Mouse (Mus musculus) heart, embryonic 12.5 days (tissue): ENCODE data around the gene Cdh26. TPM values are rescaled to one million over a fixed set of nuclear protein-coding genes. Genes with fewer than 3 reads are reported as not detected.

Experiments used
- ATAC-seq: fragments of 200-750 bp; cut with Nextera tagmentation; 2 replicates; pipeline ENCODE4 v1.8.0; 2017; ENCODE audit warnings: moderate TSS enrichment, moderate library complexity; ENCODE audit not compliant: insufficient number of reproducible peaks, low FRiP score
- H3K27ac ChIP-seq: fragments of 300-500 bp; sonication (generic); 2 replicates; pipeline ENCODE4 v1.5.1; 2016; ENCODE audit warnings: mild to moderate bottlenecking, moderate library complexity; ENCODE audit not compliant: poor library complexity, severe bottlenecking
- H3K27me3 ChIP-seq: fragments of 300-500 bp; sonication (generic); replicated peaks from 2 replicates; pipeline ENCODE4 v1.6.1; 2016; ENCODE audit warnings: mild to moderate bottlenecking, moderate library complexity
- H3K36me3 ChIP-seq: fragments of 300-500 bp; sonication (generic); 2 replicates; pipeline ENCODE4 v1.6.1; 2016; ENCODE audit warnings: mild to moderate bottlenecking, moderate library complexity
- H3K4me1 ChIP-seq: fragments of 300-500 bp; sonication (generic); replicated peaks from 2 replicates; pipeline ENCODE4 v1.6.1; 2016; ENCODE audit warnings: mild to moderate bottlenecking
- H3K4me2 ChIP-seq: fragments of 300-500 bp; sonication (generic); 2 replicates; pipeline ENCODE4 v1.6.1; 2016; ENCODE audit warnings: mild to moderate bottlenecking, moderate library complexity
- H3K4me3 ChIP-seq: fragments of 300-500 bp; sonication (generic); 2 replicates; pipeline ENCODE4 v1.5.1; 2016; ENCODE audit warnings: mild to moderate bottlenecking
- H3K9ac ChIP-seq: fragments of 300-500 bp; sonication (generic); 2 replicates; pipeline ENCODE4 v1.6.1; 2016; ENCODE audit warnings: mild to moderate bottlenecking, moderate library complexity
- H3K9me3 ChIP-seq: fragments of 300-500 bp; sonication (generic); replicated peaks from 2 replicates; pipeline ENCODE4 v1.6.1; 2016; ENCODE audit warnings: mild to moderate bottlenecking, moderate library complexity
- WGBS: fragments of 180-500 bp; shearing (Covaris S2); methylation state at CpG from one replicate; pipeline ENCODE4 v1.1.7; 2016; 5-methylcytosine and 5-hydroxymethylcytosine counted together
- polyA plus RNA-seq: library from polyadenylated mRNA; unstranded; fragments of >200 nt; fragmentation: Nextera tagmentation; extraction: Ambion mirVana; gene quantifications from 2 replicates; pipeline ENCODE4 v1.2.1, GENCODE M21; 2016

Cdh26 gene
- polyA plus RNA-seq, 1 experiment from 2014 or later = 0.18 TPM

DNA sequence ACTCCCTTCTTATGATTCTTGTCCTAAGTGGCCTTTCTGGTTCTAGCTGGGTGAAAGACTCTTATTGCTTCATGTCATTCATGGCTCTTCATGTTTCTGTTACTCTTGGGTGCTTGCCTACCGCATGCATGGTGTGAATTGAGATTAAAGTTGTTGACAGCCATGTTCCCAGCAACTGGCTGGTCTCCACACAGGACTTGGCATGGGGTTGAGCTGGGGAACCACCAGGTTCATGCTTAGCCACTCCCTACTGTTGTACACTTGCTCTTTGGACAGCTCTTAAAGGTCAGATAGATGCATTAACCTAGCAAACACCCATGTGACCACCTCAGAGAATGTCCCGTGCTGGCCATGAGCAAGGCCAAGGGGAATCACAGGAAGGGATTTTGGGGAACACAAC is 50.6 kb downstream of the Cdh26 start:
- no peaks in the 10 kb centered on the region for H3K4me1 ChIP-seq
- no peaks in the 10 kb centered on the region for H3K36me3 ChIP-seq
- no peak overlapping the region for H3K9ac ChIP-seq
- H3K9me3 ChIP-seq = no peaks in the 10 kb centered on the region
- no peak overlapping the region for H3K27ac ChIP-seq
- no peak overlapping the region for H3K4me2 ChIP-seq
- H3K27me3 ChIP-seq = no peaks in the 10 kb centered on the region
- no peak for ATAC-seq
- WGBS = 64% methylated on average over 2 of the region's 2 CpGs
- H3K4me3 ChIP-seq = no peak overlapping the region

GRCm38 (mm10) chr2:178483462-178483861 is 53.1 kb downstream of the Cdh26 start:
- H3K27me3 ChIP-seq = no peaks in the 10 kb centered on the region
- no peak overlapping the region for H3K9ac ChIP-seq
- 0 out of 2 replicates have a peak, but pooled peaks cover 4% of the 10 kb centered on the region for H3K9me3 ChIP-seq
- WGBS = 60% methylated on average over 10 of the region's 10 CpGs
- no peak overlapping the region for H3K27ac ChIP-seq
- no peak overlapping the region for H3K4me2 ChIP-seq
- H3K4me1 ChIP-seq = no peaks in the 10 kb centered on the region
- no peaks in the 10 kb centered on the region for H3K36me3 ChIP-seq
- no peak overlapping the region for H3K4me3 ChIP-seq
- ATAC-seq = no peak

DNA sequence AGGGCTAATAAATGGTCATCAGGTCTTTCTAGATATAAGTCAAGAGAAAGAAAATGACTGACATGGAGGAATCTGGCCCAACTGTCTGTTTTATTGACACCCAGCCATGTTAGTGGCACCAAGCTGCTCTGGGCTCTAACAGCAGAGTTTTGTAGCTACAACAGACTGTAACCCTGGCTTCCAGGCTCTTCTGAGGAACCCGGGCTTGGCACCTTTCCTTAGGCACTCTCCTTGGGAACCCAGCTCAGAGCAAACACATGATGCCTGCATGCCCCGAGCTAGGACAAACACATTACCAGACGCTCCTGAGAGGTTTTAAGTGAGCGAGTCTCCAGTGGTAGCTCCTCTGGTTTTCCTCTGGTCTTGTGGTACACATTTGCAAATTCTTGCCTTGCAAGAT is 57.9 kb downstream of the Cdh26 start:
- WGBS = 71% methylated on average over 4 of the region's 4 CpGs
- H3K27me3 ChIP-seq = no peaks in the 10 kb centered on the region

GRCm38 (mm10) chr2:178490245-178490920 is 60.1 kb downstream of the Cdh26 start:
- Histone ChIP-seq H3K9me3 (0 out of 2 replicates have a peak, but pooled peaks cover 4% of the 10 kb centered on the region), H3K4me3 (no peak overlapping the region), H3K36me3 (no peaks in the 10 kb centered on the region), H3K4me1 (peaks cover 35% of the 10 kb centered on the region), H3K4me2 (no peak overlapping the region), H3K27ac (no peak overlapping the region), H3K9ac (no peak overlapping the region), H3K27me3 (no peaks in the 10 kb centered on the region)
- ATAC-seq = no peak
- 50% methylated on average over 9 of the region's 9 CpGs for WGBS

More for the DNA sequence above, 57.9 kb downstream of the Cdh26 start:
- H3K9ac ChIP-seq = no peak overlapping the region
- no peak overlapping the region for H3K4me3 ChIP-seq
- H3K27ac ChIP-seq = no peak overlapping the region
- no peak overlapping the region for H3K4me2 ChIP-seq
- H3K36me3 ChIP-seq = no peaks in the 10 kb centered on the region
- H3K9me3 ChIP-seq = 0 out of 2 replicates have a peak, but pooled peaks cover 4% of the 10 kb centered on the region
- ATAC-seq = no peak
- peaks cover 15% of the 10 kb centered on the region for H3K4me1 ChIP-seq

- H3K4me1 ChIP-seq = peaks cover 53% of the 10 kb centered on the region
- peak; percentile 73 for ATAC-seq
- 25% methylated on average over 11 of the region's 11 CpGs for WGBS
- no peak overlapping the region for H3K4me3 ChIP-seq
- H3K36me3 ChIP-seq = no peaks in the 10 kb centered on the region
- H3K9ac ChIP-seq = 0 out of 2 replicates have a peak overlapping the region, but pooled peaks have one; percentile 19
- H3K9me3 ChIP-seq = no peaks in the 10 kb centered on the region
- no peaks in the 10 kb centered on the region for H3K27me3 ChIP-seq
- H3K4me2 ChIP-seq = no peak overlapping the region
- H3K27ac ChIP-seq = peak overlapping the region; percentile 84
Measured at GRCm38 (mm10) chr2:178494066-178494465, 63.7 kb downstream of the Cdh26 start.

DNA sequence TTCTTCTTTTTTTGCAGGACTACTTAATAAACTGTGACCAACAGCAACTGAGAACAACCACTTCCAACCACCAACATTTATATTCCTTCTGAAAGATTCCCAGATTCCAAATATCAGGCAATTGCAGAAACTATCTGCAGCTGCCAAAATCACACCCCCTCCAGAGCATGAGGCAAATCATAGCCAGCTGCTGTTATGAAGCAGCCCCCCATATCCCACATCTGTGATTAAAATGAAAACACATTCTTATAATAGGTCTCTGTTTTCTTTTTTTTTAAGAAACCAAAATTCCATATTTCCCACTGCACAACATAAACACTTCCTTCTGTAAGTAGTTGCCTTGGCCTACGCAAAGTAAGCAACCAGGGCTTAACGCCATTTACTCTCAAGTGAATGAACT is 65.5 kb downstream of the Cdh26 start:
- H3K4me3 ChIP-seq = no peak overlapping the region
- no peaks in the 10 kb centered on the region for H3K36me3 ChIP-seq
- H3K4me1 ChIP-seq = peaks cover 46% of the 10 kb centered on the region
- H3K9me3 ChIP-seq = peaks cover 6% of the 10 kb centered on the region; the same call in 1 of the 2 replicates
- H3K27ac ChIP-seq = no peak overlapping the region
- H3K9ac ChIP-seq = no peak overlapping the region
- WGBS = 65% methylated on average over 2 of the region's 2 CpGs
- ATAC-seq = no peak
- no peak overlapping the region for H3K4me2 ChIP-seq
- no peaks in the 10 kb centered on the region for H3K27me3 ChIP-seq

GRCm38 (mm10) chr2:178497900-178498299 is 67.6 kb downstream of the Cdh26 start:
- no peak for ATAC-seq
- Histone ChIP-seq H3K36me3 (no peaks in the 10 kb centered on the region), H3K4me2 (no peak overlapping the region), H3K4me3 (no peak overlapping the region), H3K9ac (no peak overlapping the region), H3K4me1 (peaks cover 51% of the 10 kb centered on the region), H3K27ac (peak overlapping the region; percentile 32; the same call in 1 of the 2 replicates), H3K27me3 (no peaks in the 10 kb centered on the region), H3K9me3 (peaks cover 6% of the 10 kb centered on the region; the same call in 1 of the 2 replicates)
- WGBS = 42% methylated on average over 1 of the region's 1 CpGs

DNA sequence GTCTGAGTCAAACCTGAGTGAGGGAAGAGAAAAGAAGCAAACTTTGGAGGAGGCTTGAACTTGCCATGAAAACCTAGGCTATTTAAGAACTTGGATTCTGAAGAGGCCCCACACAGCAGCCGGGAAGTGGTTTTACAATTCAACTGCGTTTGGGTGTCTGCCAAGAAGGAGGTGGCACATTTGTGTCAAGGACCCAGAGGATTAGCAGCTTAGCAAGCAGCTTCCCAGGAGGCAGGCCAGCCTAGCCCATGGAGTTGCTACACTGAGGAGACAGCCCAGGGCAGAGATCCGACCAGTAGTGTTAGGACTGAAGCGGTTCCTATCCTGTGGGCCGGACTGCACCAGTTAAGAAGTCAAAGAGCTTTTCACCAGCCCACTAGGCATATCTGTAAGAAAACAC is 68.1 kb downstream of the Cdh26 start:
- Histone ChIP-seq H3K4me2 (no peak overlapping the region), H3K27ac (peak overlapping the region; percentile 39; the same call in 1 of the 2 replicates), H3K4me1 (peaks cover 47% of the 10 kb centered on the region), H3K27me3 (no peaks in the 10 kb centered on the region), H3K9me3 (peaks cover 6% of the 10 kb centered on the region; the same call in 1 of the 2 replicates), H3K36me3 (no peaks in the 10 kb centered on the region), H3K9ac (no peak overlapping the region), H3K4me3 (no peak overlapping the region)
- WGBS = 27% methylated on average over 5 of the region's 5 CpGs
- ATAC-seq = peak; percentile 59; the same call in 1 of the 2 replicates

- Histone ChIP-seq H3K9me3 (peaks cover 6% of the 10 kb centered on the region; the same call in 1 of the 2 replicates), H3K4me2 (no peak overlapping the region), H3K9ac (no peak overlapping the region), H3K36me3 (no peaks in the 10 kb centered on the region), H3K27ac (no peak overlapping the region), H3K4me1 (peaks cover 31% of the 10 kb centered on the region), H3K4me3 (no peak overlapping the region), H3K27me3 (no peaks in the 10 kb centered on the region)
- ATAC-seq = no peak
- 76% methylated on average over 10 of the region's 10 CpGs for WGBS
Measured at GRCm38 (mm10) chr2:178502469-178502868, 72.1 kb downstream of the Cdh26 start.

- WGBS = 59% methylated on average over 12 of the region's 12 CpGs
Measured at GRCm38 (mm10) chr2:178506056-178506455, 75.7 kb downstream of the Cdh26 start.

DNA sequence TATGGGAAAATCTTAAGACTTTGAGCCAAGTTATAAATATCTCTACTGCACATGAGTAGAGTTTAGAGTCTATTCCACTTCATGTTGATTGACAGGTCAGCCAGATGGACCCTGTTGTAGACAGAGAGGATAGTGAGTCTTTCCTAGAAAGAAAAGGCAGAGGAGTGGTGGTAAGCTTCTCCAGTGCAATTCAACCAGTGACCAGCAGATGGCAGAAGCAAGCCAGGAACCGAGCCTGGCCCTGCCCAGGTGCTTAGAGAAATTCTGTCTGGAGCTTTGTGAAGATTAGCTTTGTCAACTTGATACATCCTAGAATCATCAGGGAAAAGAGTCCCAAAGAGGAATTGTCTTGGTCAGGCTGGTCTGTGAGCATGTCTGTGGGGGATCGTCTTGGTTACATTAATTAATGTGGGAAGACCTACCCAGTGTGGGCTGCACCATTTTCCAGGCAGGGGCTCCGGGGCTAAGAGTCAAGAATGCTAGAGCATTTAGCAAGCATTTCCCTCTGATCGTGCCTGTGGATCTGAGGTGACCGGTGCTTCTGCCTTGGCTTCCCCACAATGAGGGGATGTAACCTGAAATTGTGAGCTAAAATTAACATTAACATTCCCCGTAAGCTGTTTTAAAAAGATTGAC is 77.2 kb downstream of the Cdh26 start:
- no peak for ATAC-seq
- peaks cover 19% of the 10 kb centered on the region; the same call in 1 of the 2 replicates for H3K4me1 ChIP-seq

More at GRCm38 (mm10) chr2:178506056-178506455, 75.7 kb downstream of the Cdh26 start:
- Histone ChIP-seq H3K4me2 (no peak overlapping the region), H3K27ac (no peak overlapping the region), H3K4me3 (no peak overlapping the region), H3K9ac (no peak overlapping the region), H3K9me3 (no peaks in the 10 kb centered on the region), H3K27me3 (no peaks in the 10 kb centered on the region), H3K36me3 (no peaks in the 10 kb centered on the region), H3K4me1 (peaks cover 22% of the 10 kb centered on the region; the same call in 1 of the 2 replicates)
- peak; percentile 33; the same call in 1 of the 2 replicates for ATAC-seq

More for the DNA sequence above, 77.2 kb downstream of the Cdh26 start:
- Histone ChIP-seq H3K4me3 (no peak overlapping the region), H3K9ac (no peak overlapping the region), H3K36me3 (no peaks in the 10 kb centered on the region), H3K4me2 (no peak overlapping the region), H3K27me3 (no peaks in the 10 kb centered on the region), H3K27ac (no peak overlapping the region), H3K9me3 (no peaks in the 10 kb centered on the region)
- 35% methylated on average over 6 of the region's 6 CpGs for WGBS
